Mouse (Mus musculus) gastrocnemius, postnatal 36 days (tissue): Measurements from ENCODE around the gene Rhobtb1. TPM values are rescaled to one million over a fixed set of nuclear protein-coding genes. Genes with fewer than 3 reads are reported as not detected.

Source experiments
- DNase-seq, 2 experiments: peaks; one replicate each; pipeline ENCODE4 v3.0.0; 2022
- intact Hi-C: fragments of 180-260 bp; cut with DNase I; formaldehyde crosslinking; loops from one replicate; pipeline ENCODE4 v1.15.1; 2025
- total RNA-seq, 2 experiments: library from RNA; stranded (reverse); gene quantifications; 2 replicates each; pipeline ENCODE4 v1.2.3; 2021

Gene Rhobtb1
- total RNA-seq, 2 experiments from 2014 or later, result 17.3 to 21.7 TPM

GRCm38 (mm10) chr10:69161503-69161902 is 10.3 kb downstream of the Rhobtb1 start:
- no peak for DNase-seq
- intact Hi-C loops, result no loop called here

GRCm38 (mm10) chr10:69162577-69162976 is 11.3 kb downstream of the Rhobtb1 start:
- intact Hi-C loops, result no loop called here

GRCm38 (mm10) chr10:69163216-69163615 is 12.0 kb downstream of the Rhobtb1 start:
- intact Hi-C loops, result no loop called here
- no peak for DNase-seq

More at GRCm38 (mm10) chr10:69162577-69162976, 11.3 kb downstream of the Rhobtb1 start:
- DNase-seq, result no peak

- no peak for DNase-seq
- intact Hi-C loops, result no loop called here
Measured at GRCm38 (mm10) chr10:69165125-69165524, 13.9 kb downstream of the Rhobtb1 start.

- intact Hi-C loops, result no loop called here
- no peak for DNase-seq
Measured at GRCm38 (mm10) chr10:69165847-69166246, 14.6 kb downstream of the Rhobtb1 start.

- DNase-seq, result no peak
- intact Hi-C loops, result no loop called here
Measured at GRCm38 (mm10) chr10:69166514-69166913, 15.3 kb downstream of the Rhobtb1 start.

- intact Hi-C loops, result no loop called here
- DNase-seq, result no peak
Measured at GRCm38 (mm10) chr10:69172412-69172811, 21.2 kb downstream of the Rhobtb1 start.

GRCm38 (mm10) chr10:69176116-69176515 is 24.9 kb downstream of the Rhobtb1 start:
- DNase-seq, result no peak
- intact Hi-C loops, result no loop called here

GRCm38 (mm10) chr10:69179341-69179740 is 28.1 kb downstream of the Rhobtb1 start:
- no peak for DNase-seq
- intact Hi-C loops, result no loop called here

- DNase-seq, result no peak
- intact Hi-C loops, result no loop called here
Measured at GRCm38 (mm10) chr10:69180997-69181396, 29.8 kb downstream of the Rhobtb1 start.

GRCm38 (mm10) chr10:69184903-69185302 is 33.7 kb downstream of the Rhobtb1 start:
- intact Hi-C loops, result no loop called here
- no peak for DNase-seq

- peak in 1 of 2 experiments; percentile 18 for DNase-seq
- intact Hi-C loops, result no loop called here
Measured at GRCm38 (mm10) chr10:69185431-69185830, 34.2 kb downstream of the Rhobtb1 start.

GRCm38 (mm10) chr10:69185894-69186893 is 35.0 kb downstream of the Rhobtb1 start:
- peak; percentile 43 to 63 for DNase-seq
- intact Hi-C loops, result no loop called here

- intact Hi-C loops, result loop anchor here (1.0 kb wide), 1 partner anchor 120 kb away; no protein-coding TSS in a partner anchor
- DNase-seq, result no peak
Measured at GRCm38 (mm10) chr10:69187773-69188443, 36.7 kb downstream of the Rhobtb1 start.

GRCm38 (mm10) chr10:69190434-69191160 is 39.4 kb downstream of the Rhobtb1 start:
- DNase-seq, result no peak
- intact Hi-C loops, result loop anchor here (1.0 kb wide), 1 partner anchor 123 kb away; no protein-coding TSS in a partner anchor

- intact Hi-C loops, result no loop called here
- no peak for DNase-seq
Measured at GRCm38 (mm10) chr10:69192266-69192665, 41.0 kb downstream of the Rhobtb1 start.

GRCm38 (mm10) chr10:69193721-69194120 is 42.5 kb downstream of the Rhobtb1 start:
- intact Hi-C loops, result no loop called here
- DNase-seq, result no peak

- DNase-seq, result no peak
- intact Hi-C loops, result no loop called here
Measured at GRCm38 (mm10) chr10:69204677-69205400, 53.6 kb downstream of the Rhobtb1 start.

GRCm38 (mm10) chr10:69206081-69206480 is 54.8 kb downstream of the Rhobtb1 start:
- no peak for DNase-seq
- intact Hi-C loops, result no loop called here

- no peak for DNase-seq
- intact Hi-C loops, result no loop called here
Measured at GRCm38 (mm10) chr10:69207481-69207880, 56.2 kb downstream of the Rhobtb1 start.
